Mouse (Mus musculus) neural tube, embryonic 13.5 days (tissue): ENCODE measurements around the gene Pth2. TPM values are rescaled to one million over a fixed set of nuclear protein-coding genes. Genes with fewer than 3 reads are reported as not detected.
"Not testable (repeated sequence)": the region's sequence is repeated elsewhere in the genome, so short reads cannot be mapped to it uniquely, and the experiment has no call there.

Source experiments
- ATAC-seq: fragments of 200-750 bp; cut with Nextera tagmentation; 2 replicates; pipeline ENCODE4 v1.8.0; 2017; ENCODE audit warnings: low read depth, mild to moderate bottlenecking, moderate TSS enrichment, moderate library complexity
- H3K27ac ChIP-seq: fragments of 300-500 bp; sonication (generic); replicated peaks from 2 replicates; pipeline ENCODE4 v1.5.1; 2015; ENCODE audit warnings: moderate library complexity, mild to moderate bottlenecking, inconsistent platforms
- H3K27me3 ChIP-seq: fragments of 300-500 bp; sonication (generic); 2 replicates; pipeline ENCODE4 v1.6.1; 2015; ENCODE audit warnings: mild to moderate bottlenecking, inconsistent platforms
- H3K36me3 ChIP-seq: fragments of 300-500 bp; sonication (generic); 2 replicates; pipeline ENCODE4 v1.6.1; 2015; ENCODE audit warnings: mild to moderate bottlenecking, inconsistent platforms
- H3K4me1 ChIP-seq: fragments of 300-500 bp; sonication (generic); replicated peaks from 2 replicates; pipeline ENCODE4 v1.6.1; 2015; ENCODE audit warnings: inconsistent platforms
- H3K4me2 ChIP-seq: fragments of 300-500 bp; sonication (generic); 2 replicates; pipeline ENCODE4 v1.6.1; 2015; ENCODE audit warnings: inconsistent platforms, mild to moderate bottlenecking, moderate library complexity
- H3K4me3 ChIP-seq: fragments of 300-500 bp; sonication (generic); 2 replicates; pipeline ENCODE4 v1.5.1; 2015; ENCODE audit warnings: mild to moderate bottlenecking, inconsistent platforms
- H3K9ac ChIP-seq: fragments of 300-500 bp; sonication (generic); 2 replicates; pipeline ENCODE4 v1.6.1; 2015; ENCODE audit warnings: moderate library complexity, mild to moderate bottlenecking, inconsistent platforms
- H3K9me3 ChIP-seq: fragments of 300-500 bp; sonication (generic); 2 replicates; pipeline ENCODE4 v1.6.1; 2016; ENCODE audit warnings: inconsistent platforms
- WGBS: fragments of 180-500 bp; shearing (Covaris S2); methylation state at CpG from one replicate; pipeline ENCODE4 v1.1.7; 2015; 5-methylcytosine and 5-hydroxymethylcytosine counted together
- polyA plus RNA-seq: library from polyadenylated mRNA; unstranded; fragments of >200 nt; fragmentation: Nextera tagmentation; extraction: Ambion mirVana; gene quantifications from 2 replicates; pipeline ENCODE4 v1.2.1, GENCODE M21; 2015

Gene Pth2
- polyA plus RNA-seq, 1 experiment from 2014 or later = not detected

- 59% methylated on average over 5 of the region's 5 CpGs for WGBS
- H3K4me2 ChIP-seq = no peak overlapping the region
- H3K4me3 ChIP-seq = no peak overlapping the region
- H3K9ac ChIP-seq = no peak overlapping the region
- no peak for ATAC-seq
- H3K4me1 ChIP-seq = peaks cover 35% of the 10 kb centered on the region
- H3K36me3 ChIP-seq = peaks cover 12% of the 10 kb centered on the region
- H3K27me3 ChIP-seq = peaks cover 75% of the 10 kb centered on the region
- no peak overlapping the region for H3K27ac ChIP-seq
- no peaks in the 10 kb centered on the region for H3K9me3 ChIP-seq
These were observed 16.0 kb upstream of the Pth2 start for GRCm38 (mm10) chr7:45164833-45165232.

- 42% methylated on average over 11 of the region's 11 CpGs for WGBS
- H3K4me3 ChIP-seq = no peak overlapping the region
- no peak overlapping the region for H3K9ac ChIP-seq
- H3K27ac ChIP-seq = no peak overlapping the region
- 0 out of 2 replicates have a peak, but pooled peaks cover 3% of the 10 kb centered on the region for H3K36me3 ChIP-seq
- no peaks in the 10 kb centered on the region for H3K9me3 ChIP-seq
- no peak overlapping the region for H3K4me2 ChIP-seq
- H3K4me1 ChIP-seq = peaks cover 35% of the 10 kb centered on the region
- H3K27me3 ChIP-seq = peaks cover 84% of the 10 kb centered on the region
- no peak for ATAC-seq
These were observed 15.1 kb upstream of the Pth2 start for GRCm38 (mm10) chr7:45165701-45166100.

GRCm38 (mm10) chr7:45166950-45167401 lies 13.8 kb upstream of the Pth2 start:
- Histone ChIP-seq H3K4me2 (no peak overlapping the region), H3K9me3 (no peaks in the 10 kb centered on the region), H3K9ac (no peak overlapping the region), H3K36me3 (no peaks in the 10 kb centered on the region), H3K27ac (no peak overlapping the region), H3K4me1 (peaks cover 32% of the 10 kb centered on the region), H3K4me3 (no peak overlapping the region), H3K27me3 (peaks cover 96% of the 10 kb centered on the region)
- 28% methylated on average over 9 of the region's 10 CpGs for WGBS
- ATAC-seq = no peak

- Histone ChIP-seq H3K27me3 (peaks cover 100% of the 10 kb centered on the region), H3K4me1 (peaks cover 24% of the 10 kb centered on the region), H3K9me3 (no peaks in the 10 kb centered on the region), H3K9ac (no peak overlapping the region), H3K4me2 (peak overlapping the region; percentile 18; the same call in 1 of the 2 replicates), H3K4me3 (no peak overlapping the region), H3K36me3 (no peaks in the 10 kb centered on the region), H3K27ac (no peak overlapping the region)
- WGBS = 3% methylated on average over 19 of the region's 19 CpGs
- ATAC-seq = no peak
These were observed 12.9 kb upstream of the Pth2 start for GRCm38 (mm10) chr7:45167761-45168445.

DNA sequence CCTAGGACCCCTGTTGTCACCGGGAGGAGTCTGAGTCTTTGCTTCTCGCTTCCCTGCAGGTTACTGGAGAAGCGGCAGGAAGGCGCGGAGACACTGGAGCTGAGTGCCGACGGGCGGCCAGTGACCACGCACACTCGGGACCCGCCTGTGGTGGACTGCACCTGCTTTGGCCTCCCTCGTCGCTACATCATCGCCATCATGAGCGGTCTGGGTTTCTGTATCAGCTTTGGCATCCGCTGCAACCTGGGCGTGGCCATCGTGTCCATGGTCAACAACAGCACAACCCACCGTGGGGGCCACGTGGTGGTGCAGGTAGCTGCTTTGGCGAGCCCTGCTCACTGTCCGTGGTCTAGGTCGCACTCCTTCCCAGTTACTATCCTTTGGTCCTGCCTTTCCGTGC lies 12.1 kb upstream of the Pth2 start:
- Histone ChIP-seq H3K4me1 (peaks cover 23% of the 10 kb centered on the region), H3K9me3 (no peaks in the 10 kb centered on the region), H3K9ac (no peak overlapping the region), H3K4me3 (0 out of 2 replicates have a peak overlapping the region, but pooled peaks have one; percentile 3), H3K27me3 (peaks cover 97% of the 10 kb centered on the region), H3K4me2 (peak overlapping the region; percentile 29), H3K36me3 (no peaks in the 10 kb centered on the region), H3K27ac (no peak overlapping the region)
- WGBS = 4% methylated on average over 24 of the region's 24 CpGs
- ATAC-seq = no peak

DNA sequence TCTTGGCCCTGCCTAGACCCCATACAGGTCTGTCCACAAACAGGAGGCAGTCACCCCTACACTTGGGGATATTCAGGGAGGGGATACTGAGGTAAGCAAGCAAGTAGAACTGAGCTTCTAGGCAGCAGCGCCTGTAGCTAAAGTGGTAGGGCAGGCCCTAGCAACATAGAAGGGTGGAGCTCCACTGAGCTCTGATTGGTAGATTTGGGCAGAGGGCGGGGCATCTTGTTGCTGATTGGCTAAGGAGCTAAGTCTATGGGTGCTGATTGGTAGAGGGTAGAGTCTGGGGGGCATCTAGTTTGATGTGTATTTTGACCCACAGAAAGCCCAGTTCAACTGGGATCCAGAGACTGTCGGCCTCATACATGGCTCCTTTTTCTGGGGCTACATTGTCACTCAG lies 11.3 kb upstream of the Pth2 start:
- Histone ChIP-seq H3K9ac (no peak overlapping the region), H3K9me3 (no peaks in the 10 kb centered on the region), H3K27me3 (peaks cover 96% of the 10 kb centered on the region), H3K4me1 (peaks cover 15% of the 10 kb centered on the region), H3K4me3 (no peak overlapping the region), H3K27ac (no peak overlapping the region), H3K36me3 (no peaks in the 10 kb centered on the region), H3K4me2 (no peak overlapping the region)
- WGBS = 89% methylated on average over 3 of the region's 3 CpGs
- no peak for ATAC-seq

DNA sequence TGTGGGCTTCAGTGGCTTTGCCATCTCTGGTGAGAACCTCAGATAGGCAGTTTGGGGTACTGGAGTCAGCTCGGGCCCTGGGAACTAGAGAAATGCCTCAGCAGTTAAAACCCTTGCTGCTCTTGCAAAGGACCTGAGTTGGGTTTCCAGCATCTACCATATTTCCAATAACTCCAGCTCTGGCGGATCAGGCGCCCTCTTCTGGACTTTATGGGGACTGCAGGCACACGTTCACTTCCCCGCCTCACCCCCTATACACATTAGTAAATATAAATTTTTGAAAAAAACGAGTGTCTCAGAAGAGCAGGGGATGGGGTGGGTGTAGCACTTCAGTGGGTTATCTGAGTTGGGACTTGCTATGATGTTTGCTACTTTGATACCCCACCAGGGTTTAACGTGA lies 7.8 kb upstream of the Pth2 start:
- H3K4me1 ChIP-seq = peaks cover 23% of the 10 kb centered on the region
- H3K27ac ChIP-seq = no peak overlapping the region
- H3K4me3 ChIP-seq = no peak overlapping the region
- H3K9ac ChIP-seq = no peak overlapping the region
- WGBS = 52% methylated on average over 7 of the region's 7 CpGs
- H3K4me2 ChIP-seq = no peak overlapping the region
- H3K27me3 ChIP-seq = peaks cover 96% of the 10 kb centered on the region
- H3K36me3 ChIP-seq = no peaks in the 10 kb centered on the region
- no peak for ATAC-seq
- H3K9me3 ChIP-seq = no peaks in the 10 kb centered on the region

GRCm38 (mm10) chr7:45173772-45174171 lies 7.0 kb upstream of the Pth2 start:
- WGBS = 50% methylated on average over 1 of the region's 1 CpGs
- H3K4me3 ChIP-seq, H3K9ac ChIP-seq, H3K9me3 ChIP-seq, H3K4me2 ChIP-seq, H3K27ac ChIP-seq, ATAC-seq, H3K36me3 ChIP-seq: not testable (repeated sequence)
- Histone ChIP-seq H3K4me1 (peaks cover 15% of the 10 kb centered on the region), H3K27me3 (peaks cover 96% of the 10 kb centered on the region)

GRCm38 (mm10) chr7:45174567-45175280 lies 6.1 kb upstream of the Pth2 start:
- Histone ChIP-seq H3K4me3 (no peak overlapping the region), H3K27ac (no peak overlapping the region), H3K36me3 (no peaks in the 10 kb centered on the region), H3K9ac (no peak overlapping the region), H3K4me2 (peak overlapping the region; percentile 13; the same call in 1 of the 2 replicates), H3K27me3 (peaks cover 96% of the 10 kb centered on the region), H3K4me1 (peaks cover 14% of the 10 kb centered on the region), H3K9me3 (no peaks in the 10 kb centered on the region)
- WGBS = 4% methylated on average over 29 of the region's 29 CpGs
- peak; percentile 62; the same call in 1 of the 2 replicates for ATAC-seq

GRCm38 (mm10) chr7:45175398-45175797 lies 5.4 kb upstream of the Pth2 start:
- Histone ChIP-seq H3K4me2 (no peak overlapping the region), H3K9ac (no peak overlapping the region), H3K36me3 (no peaks in the 10 kb centered on the region), H3K4me1 (peaks cover 14% of the 10 kb centered on the region), H3K27ac (no peak overlapping the region), H3K4me3 (no peak overlapping the region), H3K27me3 (peaks cover 96% of the 10 kb centered on the region), H3K9me3 (no peaks in the 10 kb centered on the region)
- no peak for ATAC-seq
- 2% methylated on average over 12 of the region's 13 CpGs for WGBS

GRCm38 (mm10) chr7:45175929-45176328 lies 4.9 kb upstream of the Pth2 start:
- H3K4me2 ChIP-seq = peak overlapping the region; percentile 35
- no peaks in the 10 kb centered on the region for H3K9me3 ChIP-seq
- 1% methylated on average over 23 of the region's 23 CpGs for WGBS
- no peak for ATAC-seq
- peak overlapping the region; percentile 14 for H3K4me3 ChIP-seq
- no peaks in the 10 kb centered on the region for H3K36me3 ChIP-seq
- H3K9ac ChIP-seq = no peak overlapping the region
- peaks cover 15% of the 10 kb centered on the region for H3K4me1 ChIP-seq
- H3K27ac ChIP-seq = no peak overlapping the region
- H3K27me3 ChIP-seq = peaks cover 96% of the 10 kb centered on the region

- H3K9ac ChIP-seq = no peak overlapping the region
- no peaks in the 10 kb centered on the region for H3K36me3 ChIP-seq
- H3K4me1 ChIP-seq = peaks cover 19% of the 10 kb centered on the region
- no peak overlapping the region for H3K27ac ChIP-seq
- peaks cover 96% of the 10 kb centered on the region for H3K27me3 ChIP-seq
- WGBS = under 1% methylated on average over 31 of the region's 31 CpGs
- H3K4me2 ChIP-seq = peak overlapping the region; percentile 35
- peak overlapping the region; percentile 14 for H3K4me3 ChIP-seq
- ATAC-seq = no peak
- H3K9me3 ChIP-seq = no peaks in the 10 kb centered on the region
These were observed 4.4 kb upstream of the Pth2 start for GRCm38 (mm10) chr7:45176356-45176755.
